Mouse (Mus musculus) ES-Bruce4 (cell line): Measurements from ENCODE around the gene Fbxo40. TPM values are rescaled to one million over a fixed set of nuclear protein-coding genes. Genes with fewer than 3 reads are reported as not detected.

Source experiments
- H3K27ac ChIP-seq: 2 replicates; pipeline ENCODE4 v1.5.1; 2012; ENCODE audit warnings: low read length, inconsistent platforms; ENCODE audit not compliant: insufficient read depth
- H3K27me3 ChIP-seq: 2 replicates; pipeline ENCODE4 v1.6.1; 2012; ENCODE audit warnings: mild to moderate bottlenecking, low read length, inconsistent platforms; ENCODE audit not compliant: control insufficient read depth, poor library complexity, insufficient read depth, severe bottlenecking
- H3K36me3 ChIP-seq: 2 replicates; pipeline ENCODE4 v1.6.1; 2012; ENCODE audit warnings: inconsistent platforms, mild to moderate bottlenecking, low read length, moderate library complexity; ENCODE audit not compliant: control insufficient read depth, poor library complexity, insufficient read depth, severe bottlenecking
- H3K4me1 ChIP-seq: one replicate; pipeline ENCODE4 v1.8.1; 2011; ENCODE audit warnings: low read length; ENCODE audit not compliant: control insufficient read depth, insufficient read depth
- H3K4me3 ChIP-seq: 2 replicates; pipeline ENCODE4 v1.5.1; 2011; ENCODE audit warnings: low read depth, mild to moderate bottlenecking, low read length
- H3K9ac ChIP-seq: 2 replicates; pipeline ENCODE4 v1.6.1; 2012; ENCODE audit warnings: low read depth, mild to moderate bottlenecking, inconsistent platforms; ENCODE audit not compliant: poor library complexity, severe bottlenecking
- H3K9me3 ChIP-seq: replicated peaks from 2 replicates; pipeline ENCODE4 v1.6.1; 2012; ENCODE audit warnings: mild to moderate bottlenecking, low read length, inconsistent platforms; ENCODE audit not compliant: control insufficient read depth, poor library complexity, insufficient read depth, severe bottlenecking
- CTCF ChIP-seq: IDR thresholded peaks from one replicate; pipeline ENCODE4 v1.8.1; 2011; ENCODE audit warnings: low read depth, low read length
- EP300 ChIP-seq: IDR thresholded peaks from 2 replicates; pipeline ENCODE4 v1.6.1; 2011; ENCODE audit warnings: low read depth, low read length; ENCODE audit not compliant: insufficient read depth
- POLR2A ChIP-seq: IDR thresholded peaks from one replicate; pipeline ENCODE4 v1.8.1; 2011; ENCODE audit warnings: low read length; ENCODE audit not compliant: insufficient read depth
- polyA plus RNA-seq: library from polyadenylated mRNA; stranded (reverse); fragments of >200 nt; gene quantifications from 2 replicates; pipeline ENCODE4 v1.2.4, GENCODE M21; 2011; ENCODE audit warnings: low read depth; ENCODE audit not compliant: missing spikeins, insufficient read depth, insufficient read length

Fbxo40 gene
- polyA plus RNA-seq, 1 experiment, result not detected

DNA sequence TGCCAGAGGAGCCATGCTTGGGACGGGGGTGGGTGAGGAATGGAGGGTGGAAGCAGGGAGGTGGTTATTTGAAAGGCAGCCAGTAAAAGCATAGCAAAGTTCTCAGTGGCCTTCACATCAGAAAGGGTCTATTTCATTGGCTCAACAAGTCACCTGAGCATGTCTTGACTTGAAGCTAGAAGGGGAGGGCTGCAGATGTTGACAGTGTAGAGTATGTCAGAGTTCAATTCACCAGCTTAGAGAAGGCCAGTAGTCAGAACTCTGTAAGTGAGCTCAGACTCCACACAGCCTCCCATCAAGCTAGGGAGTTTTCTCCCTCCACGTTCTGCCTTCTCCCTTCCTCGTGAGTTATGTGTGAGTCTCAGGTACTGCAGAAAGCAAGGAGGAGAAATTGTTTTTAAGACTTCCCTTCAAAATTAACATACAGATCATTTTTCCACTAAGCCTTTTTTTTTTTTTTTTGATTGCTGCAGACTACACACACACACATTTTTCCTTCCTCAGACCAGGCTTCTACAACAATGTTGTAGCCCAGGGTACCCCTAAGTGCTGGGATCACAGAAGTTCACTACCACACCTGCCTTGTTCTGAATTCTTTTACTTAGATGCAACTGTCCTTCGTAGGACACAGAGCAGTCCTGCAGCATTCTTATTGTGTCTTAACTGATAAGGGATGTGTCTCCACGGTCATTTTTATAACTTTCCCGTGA lies 56.0 kb downstream of the Fbxo40 start:
- Histone ChIP-seq H3K36me3 (peaks cover 8% of the 10 kb centered on the region; the same call in 1 of the 2 replicates), H3K4me3 (no peak overlapping the region), H3K9me3 (no peaks in the 10 kb centered on the region), H3K4me1 (no peaks in the 10 kb centered on the region), H3K27me3 (no peaks in the 10 kb centered on the region), H3K9ac (no peak overlapping the region), H3K27ac (no peak overlapping the region)
- TF ChIP-seq CTCF, result no peak
- TF ChIP-seq POLR2A, result no peak
- no peak for TF ChIP-seq EP300

DNA sequence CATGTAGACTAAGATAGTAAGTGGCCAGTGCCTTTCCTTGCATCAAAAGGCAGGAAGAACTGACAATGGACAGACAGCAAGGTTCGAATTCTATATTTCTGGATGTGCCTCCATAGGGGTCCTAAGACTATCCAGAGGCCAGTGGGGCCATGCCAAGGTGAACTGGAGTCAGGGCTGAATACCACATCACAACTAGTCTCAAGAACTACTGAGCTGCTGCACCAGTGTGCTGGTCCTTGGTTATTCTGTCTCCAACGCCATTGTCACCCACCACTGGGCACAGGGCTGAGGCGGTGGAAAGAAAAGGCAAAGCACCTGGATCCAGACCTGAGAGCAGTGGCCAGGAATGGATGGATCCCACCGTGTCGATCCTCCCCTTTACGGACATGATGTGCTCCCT lies 57.7 kb downstream of the Fbxo40 start:
- Histone ChIP-seq H3K9ac (no peak overlapping the region), H3K4me3 (no peak overlapping the region), H3K27me3 (no peaks in the 10 kb centered on the region), H3K9me3 (no peaks in the 10 kb centered on the region), H3K36me3 (peaks cover 11% of the 10 kb centered on the region; the same call in 1 of the 2 replicates), H3K27ac (no peak overlapping the region), H3K4me1 (no peaks in the 10 kb centered on the region)
- TF ChIP-seq EP300, result no peak
- TF ChIP-seq POLR2A, result no peak
- TF ChIP-seq CTCF, result no peak

DNA sequence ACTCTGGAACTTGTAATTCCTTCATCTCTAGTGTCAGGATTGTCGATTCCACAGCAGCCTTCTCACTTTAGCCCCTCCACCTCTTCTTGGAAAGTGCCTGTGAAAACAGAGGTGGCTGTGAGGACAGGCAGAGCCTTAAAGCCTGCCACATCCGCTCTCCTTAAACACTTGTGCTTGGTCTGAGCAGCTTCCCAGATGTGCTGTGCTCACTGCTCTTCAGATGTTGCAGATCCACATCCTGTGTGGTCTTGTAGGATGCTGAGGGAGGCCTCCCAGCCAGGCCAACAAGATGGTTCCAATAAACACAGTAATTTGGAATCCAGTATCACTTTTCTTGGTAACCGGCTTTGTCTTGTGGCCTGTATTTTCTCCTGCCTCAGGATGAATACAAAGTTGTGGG lies 58.3 kb downstream of the Fbxo40 start:
- Histone ChIP-seq H3K27me3 (no peaks in the 10 kb centered on the region), H3K9me3 (no peaks in the 10 kb centered on the region), H3K9ac (no peak overlapping the region), H3K4me3 (no peak overlapping the region), H3K4me1 (no peaks in the 10 kb centered on the region), H3K27ac (no peak overlapping the region), H3K36me3 (peaks cover 14% of the 10 kb centered on the region; the same call in 1 of the 2 replicates)
- TF ChIP-seq CTCF (no peak), POLR2A (no peak), EP300 (no peak)

DNA sequence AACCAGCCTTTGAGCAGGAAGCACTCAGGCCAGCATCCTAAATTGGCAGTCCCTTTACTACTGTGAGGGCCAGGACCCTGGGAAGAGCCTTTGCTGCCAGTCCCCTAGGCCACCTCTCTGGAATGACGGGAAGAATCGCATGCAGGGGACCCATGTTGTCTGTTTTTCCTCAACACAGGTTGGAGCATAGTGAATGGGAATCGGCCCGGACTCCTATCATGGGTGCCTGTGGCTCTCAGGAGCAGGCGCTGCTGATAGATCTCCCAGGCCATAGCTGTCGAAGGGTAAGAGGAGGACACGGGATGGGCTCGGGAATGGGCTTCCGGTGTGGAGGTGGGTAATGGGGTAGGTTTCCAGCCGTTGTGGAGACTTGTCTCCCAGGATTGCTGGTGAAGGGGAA lies 58.9 kb downstream of the Fbxo40 start:
- Histone ChIP-seq H3K4me3 (no peak overlapping the region), H3K27me3 (no peaks in the 10 kb centered on the region), H3K4me1 (no peaks in the 10 kb centered on the region), H3K27ac (no peak overlapping the region), H3K9ac (no peak overlapping the region), H3K36me3 (peaks cover 14% of the 10 kb centered on the region; the same call in 1 of the 2 replicates), H3K9me3 (no peaks in the 10 kb centered on the region)
- TF ChIP-seq CTCF (no peak), EP300 (no peak), POLR2A (no peak)

DNA sequence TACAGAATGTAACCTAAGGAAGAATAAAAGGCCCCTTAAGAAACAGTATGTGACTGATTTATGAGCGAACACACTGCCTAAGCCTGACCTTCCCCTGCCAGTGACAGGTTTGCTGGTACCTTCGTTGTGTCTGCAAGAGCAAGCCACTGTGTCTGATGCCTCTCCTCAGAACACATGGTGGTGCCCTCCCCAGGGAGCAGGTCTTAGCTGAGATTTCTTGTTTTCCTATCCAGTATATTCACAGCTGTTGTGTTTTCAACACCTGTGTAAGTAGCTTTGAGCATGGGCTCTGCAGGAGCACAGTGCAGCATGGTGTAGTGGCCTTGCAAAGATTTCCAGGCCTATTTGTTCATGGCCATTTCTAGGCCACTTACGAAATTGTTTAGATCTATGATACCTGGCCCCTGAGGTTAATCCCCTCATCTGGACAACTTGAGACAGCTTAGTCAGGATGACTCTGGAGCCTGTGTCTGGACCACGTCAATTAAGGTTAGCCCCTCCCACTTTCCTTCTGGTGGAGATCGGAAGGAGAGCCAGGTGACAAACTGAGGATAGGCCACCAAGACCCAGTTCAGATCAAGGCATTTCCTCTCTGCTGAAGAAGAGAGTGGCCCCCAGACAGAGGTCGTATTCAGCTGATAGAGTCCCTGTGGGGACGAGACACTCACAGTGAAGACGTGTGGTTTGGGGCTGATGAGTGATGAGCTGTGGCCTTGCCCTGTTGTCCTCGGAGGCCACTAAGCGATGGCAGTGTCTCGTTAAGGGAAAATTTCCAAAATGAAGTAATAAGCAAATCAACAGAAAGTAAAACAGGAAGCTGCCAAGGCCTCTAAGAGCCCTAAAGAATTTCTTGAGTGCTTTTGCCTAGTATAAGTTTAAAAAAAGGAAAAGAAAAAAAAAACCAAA lies 59.8 kb downstream of the Fbxo40 start:
- H3K27ac ChIP-seq, result no peak overlapping the region
- H3K9ac ChIP-seq, result no peak overlapping the region
- peaks cover 14% of the 10 kb centered on the region; the same call in 1 of the 2 replicates for H3K36me3 ChIP-seq
- H3K4me3 ChIP-seq, result no peak overlapping the region
- TF ChIP-seq EP300 (no peak), CTCF (no peak), POLR2A (no peak)
- no peaks in the 10 kb centered on the region for H3K4me1 ChIP-seq
- no peaks in the 10 kb centered on the region for H3K27me3 ChIP-seq
- no peaks in the 10 kb centered on the region for H3K9me3 ChIP-seq
